Mouse (Mus musculus): Measurements from ENCODE around the gene Gm853. TPM values are rescaled to one million over a fixed set of nuclear protein-coding genes. Genes with fewer than 3 reads are reported as not detected.

The Gm853 gene
- polyA plus RNA-seq, 1 experiment from 2014 or later, result not detected

DNA sequence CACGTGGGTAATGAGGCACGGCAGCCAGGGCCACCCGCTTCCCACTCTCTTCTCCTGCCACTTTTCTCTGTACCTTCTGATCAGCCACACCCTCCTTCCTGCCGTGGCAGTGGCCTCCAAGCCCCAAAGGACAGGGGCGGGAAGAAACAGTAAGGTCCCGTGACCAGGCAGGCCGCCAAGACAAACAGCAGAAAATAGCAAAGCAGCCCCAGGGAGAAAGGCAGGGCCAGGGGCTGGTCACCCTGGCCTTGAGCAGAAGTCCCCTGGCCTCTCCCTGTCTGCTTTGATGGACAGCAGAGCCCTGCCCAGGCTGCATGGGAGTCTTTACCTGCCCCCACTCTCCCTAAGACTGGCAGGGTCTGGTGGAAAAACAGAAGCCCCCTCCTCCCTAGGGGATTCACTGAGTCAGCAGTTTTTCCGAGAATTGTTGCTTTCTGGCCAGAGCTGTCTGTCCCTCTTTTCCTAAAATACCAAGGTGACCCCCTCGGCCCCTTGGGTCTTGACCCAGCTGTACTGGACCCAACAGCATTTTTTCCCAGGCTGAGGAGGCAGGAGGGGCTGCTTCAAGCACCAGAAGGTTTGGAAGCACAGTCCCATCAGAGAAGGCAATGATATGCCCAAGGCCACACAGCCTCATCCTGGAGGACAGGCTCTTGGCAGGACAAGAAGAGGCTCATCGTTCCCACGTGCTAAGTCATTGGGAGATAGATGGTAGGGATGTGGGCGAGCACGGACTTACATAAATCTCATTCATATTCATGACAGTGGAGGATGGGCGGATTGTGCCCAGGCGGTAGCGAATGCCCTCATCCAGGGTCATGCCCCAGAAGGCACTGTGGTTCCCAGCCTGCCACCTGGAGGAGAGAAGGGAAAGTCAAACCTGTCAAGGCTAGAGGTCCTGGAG, 53.7 kb downstream of the Gm853 start:
- Histone ChIP-seq H3K4me2 (ENCODE audit: low read length) (peak overlapping the region; percentile 17), H3K27ac (replicated peaks; ENCODE audit: low read depth, low read length) (no peak overlapping the region), H3K4me3 (replicated peaks; ENCODE audit: low read depth, low read length) (no peak overlapping the region), H3K9ac (replicated peaks; ENCODE audit: low read length) (no peak overlapping the region), H3K27me3 (ENCODE audit: control insufficient read depth, insufficient read depth, low read length) (peaks cover 16% of the 10 kb centered on the region), H3K4me1 (ENCODE audit: control insufficient read depth, insufficient read depth, low read length) (peaks cover 12% of the 10 kb centered on the region), H3K36me3 (ENCODE audit: control insufficient read depth, insufficient read depth, low read length) (no peaks in the 10 kb centered on the region), H3K9me3 (ENCODE audit: control insufficient read depth, low read length) (no peaks in the 10 kb centered on the region)
- ATAC-seq (ENCODE audit: low FRiP score, low TSS enrichment) (no peak), DNase-seq (peak; percentile 55)
- 25% methylated on average over 16 of the region's 16 CpGs for WGBS

DNA sequence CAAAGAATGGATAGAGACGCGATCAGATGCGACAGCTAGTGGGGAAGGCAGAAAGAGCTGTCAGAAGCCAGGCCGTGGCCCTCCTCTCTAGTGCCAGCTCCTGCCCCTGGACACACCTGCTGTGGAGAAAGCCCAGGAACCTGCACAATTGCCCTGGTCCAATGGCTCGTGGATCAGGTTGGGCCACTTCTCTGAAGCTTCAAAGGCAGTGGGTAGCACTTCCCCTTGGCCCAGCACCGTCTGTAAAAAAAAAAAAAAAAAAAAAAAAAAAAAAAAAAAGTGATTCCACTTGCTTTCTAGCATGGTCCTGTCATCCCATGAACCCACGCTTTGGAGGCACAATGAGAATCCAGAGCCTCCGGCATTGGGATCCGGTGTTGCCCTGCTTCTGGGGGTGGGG, 54.4 kb downstream of the Gm853 start:
- no peak for ATAC-seq (ENCODE audit: low FRiP score, low TSS enrichment)
- H3K4me2 ChIP-seq (ENCODE audit: low read length), result peak overlapping the region; percentile 17
- no peak overlapping the region for H3K27ac ChIP-seq (replicated peaks; ENCODE audit: low read depth, low read length)
- H3K9ac ChIP-seq (replicated peaks; ENCODE audit: low read length), result no peak overlapping the region
- peaks cover 19% of the 10 kb centered on the region for H3K4me1 ChIP-seq (ENCODE audit: control insufficient read depth, insufficient read depth, low read length)
- no peak overlapping the region for H3K4me3 ChIP-seq (replicated peaks; ENCODE audit: low read depth, low read length)
- peaks cover 16% of the 10 kb centered on the region; the same call in 1 of the 2 replicates for H3K27me3 ChIP-seq (ENCODE audit: control insufficient read depth, insufficient read depth, low read length)
- H3K9me3 ChIP-seq (ENCODE audit: control insufficient read depth, low read length), result no peaks in the 10 kb centered on the region
- WGBS, result 46% methylated on average over 9 of the region's 9 CpGs
- H3K36me3 ChIP-seq (ENCODE audit: control insufficient read depth, insufficient read depth, low read length), result no peaks in the 10 kb centered on the region
- DNase-seq, result no peak

DNA sequence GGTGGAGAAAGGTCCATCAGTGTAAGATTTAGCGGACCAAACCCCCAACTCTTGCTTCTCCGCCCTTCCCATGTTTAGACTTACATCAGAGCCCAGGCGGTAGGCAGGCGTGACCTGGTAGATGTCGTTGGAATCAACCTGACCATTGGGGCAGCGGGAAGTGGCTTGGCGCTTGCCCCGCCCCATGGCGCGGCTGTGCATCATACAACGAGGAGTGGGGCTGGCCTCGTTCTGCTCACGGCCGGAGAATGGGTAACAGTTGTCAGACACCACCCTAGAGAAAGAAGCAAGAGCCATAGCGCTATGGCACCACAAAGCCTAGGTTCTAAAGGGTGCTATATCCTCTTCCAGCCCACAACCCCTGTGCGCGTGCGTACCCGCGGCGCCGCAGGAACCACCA, 54.9 kb downstream of the Gm853 start:
- peaks cover 16% of the 10 kb centered on the region; the same call in 1 of the 2 replicates for H3K27me3 ChIP-seq (ENCODE audit: control insufficient read depth, insufficient read depth, low read length)
- H3K9me3 ChIP-seq (ENCODE audit: control insufficient read depth, low read length), result no peaks in the 10 kb centered on the region
- no peak overlapping the region for H3K27ac ChIP-seq (replicated peaks; ENCODE audit: low read depth, low read length)
- 50% methylated on average over 22 of the region's 22 CpGs for WGBS
- ATAC-seq (ENCODE audit: low FRiP score, low TSS enrichment), result no peak
- no peak overlapping the region for H3K9ac ChIP-seq (replicated peaks; ENCODE audit: low read length)
- peak overlapping the region; percentile 13 for H3K4me2 ChIP-seq (ENCODE audit: low read length)
- no peaks in the 10 kb centered on the region for H3K36me3 ChIP-seq (ENCODE audit: control insufficient read depth, insufficient read depth, low read length)
- H3K4me1 ChIP-seq (ENCODE audit: control insufficient read depth, insufficient read depth, low read length), result peaks cover 19% of the 10 kb centered on the region
- DNase-seq, result no peak
- no peak overlapping the region for H3K4me3 ChIP-seq (replicated peaks; ENCODE audit: low read depth, low read length)

DNA sequence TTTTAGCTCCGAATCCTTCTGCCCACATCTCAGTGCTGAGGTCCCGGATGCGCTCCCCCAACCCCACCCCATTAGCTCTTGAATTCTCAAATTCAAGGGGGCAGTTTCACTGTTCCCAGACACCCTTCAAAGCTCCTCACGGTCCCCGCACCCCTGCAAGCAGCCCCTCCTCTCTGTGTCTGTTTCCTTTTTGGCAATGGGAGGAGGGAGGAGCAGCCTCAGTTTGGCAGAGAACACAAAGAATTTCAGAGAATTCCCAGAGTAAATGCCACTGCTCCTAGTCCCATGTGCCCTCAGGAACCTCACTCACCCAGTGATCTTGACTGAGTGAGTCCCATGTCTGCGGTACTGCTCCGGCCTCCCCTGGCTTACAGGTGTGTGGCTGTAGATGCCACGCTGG, 55.6 kb downstream of the Gm853 start:
- WGBS, result 76% methylated on average over 8 of the region's 8 CpGs
- ATAC-seq (ENCODE audit: low FRiP score, low TSS enrichment) (no peak), DNase-seq (no peak)
- no peak overlapping the region for H3K9ac ChIP-seq (replicated peaks; ENCODE audit: low read length)
- H3K36me3 ChIP-seq (ENCODE audit: control insufficient read depth, insufficient read depth, low read length), result no peaks in the 10 kb centered on the region
- no peak overlapping the region for H3K27ac ChIP-seq (replicated peaks; ENCODE audit: low read depth, low read length)
- peaks cover 19% of the 10 kb centered on the region for H3K4me1 ChIP-seq (ENCODE audit: control insufficient read depth, insufficient read depth, low read length)
- no peaks in the 10 kb centered on the region for H3K9me3 ChIP-seq (ENCODE audit: control insufficient read depth, low read length)
- no peak overlapping the region for H3K4me3 ChIP-seq (replicated peaks; ENCODE audit: low read depth, low read length)
- peaks cover 16% of the 10 kb centered on the region; the same call in 1 of the 2 replicates for H3K27me3 ChIP-seq (ENCODE audit: control insufficient read depth, insufficient read depth, low read length)
- no peak overlapping the region for H3K4me2 ChIP-seq (ENCODE audit: low read length)

- 80% methylated on average over 18 of the region's 18 CpGs for WGBS
- no peaks in the 10 kb centered on the region for H3K36me3 ChIP-seq (ENCODE audit: control insufficient read depth, insufficient read depth, low read length)
- no peak for DNase-seq
- H3K9me3 ChIP-seq (ENCODE audit: control insufficient read depth, low read length), result no peaks in the 10 kb centered on the region
- no peak overlapping the region for H3K9ac ChIP-seq (replicated peaks; ENCODE audit: low read length)
- H3K27ac ChIP-seq (replicated peaks; ENCODE audit: low read depth, low read length), result no peak overlapping the region
- no peak for ATAC-seq (ENCODE audit: low FRiP score, low TSS enrichment)
- no peak overlapping the region for H3K4me3 ChIP-seq (replicated peaks; ENCODE audit: low read depth, low read length)
- peaks cover 16% of the 10 kb centered on the region; the same call in 1 of the 2 replicates for H3K27me3 ChIP-seq (ENCODE audit: control insufficient read depth, insufficient read depth, low read length)
- no peak overlapping the region for H3K4me2 ChIP-seq (ENCODE audit: low read length)
- peaks cover 19% of the 10 kb centered on the region for H3K4me1 ChIP-seq (ENCODE audit: control insufficient read depth, insufficient read depth, low read length)
Observed at GRCm38 (mm10) chr4:130166061-130166460, 56.1 kb downstream of the Gm853 start.

DNA sequence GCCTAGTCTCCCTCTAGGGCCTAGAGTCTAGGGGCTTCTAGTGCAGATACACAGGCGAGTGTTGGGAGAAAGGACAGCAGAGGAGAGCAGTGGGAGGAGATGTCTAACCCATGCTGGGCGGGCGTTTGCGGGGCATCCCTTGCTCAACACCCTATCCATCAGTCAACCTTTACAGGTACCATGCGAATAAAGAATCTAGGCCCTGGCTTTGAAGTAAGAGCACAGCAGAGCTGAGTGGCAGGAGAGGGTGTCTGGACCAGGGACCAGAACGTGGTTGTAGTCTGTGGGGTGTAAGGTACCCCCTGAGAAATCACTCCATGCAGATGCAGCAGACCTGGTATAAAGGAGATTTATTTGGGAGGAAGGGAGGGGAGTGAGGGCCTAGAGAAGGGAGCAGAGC, 58.1 kb downstream of the Gm853 start:
- no peak overlapping the region for H3K4me3 ChIP-seq (replicated peaks; ENCODE audit: low read depth, low read length)
- H3K36me3 ChIP-seq (ENCODE audit: control insufficient read depth, insufficient read depth, low read length), result no peaks in the 10 kb centered on the region
- peaks cover 19% of the 10 kb centered on the region for H3K4me1 ChIP-seq (ENCODE audit: control insufficient read depth, insufficient read depth, low read length)
- 78% methylated on average over 6 of the region's 6 CpGs for WGBS
- H3K9me3 ChIP-seq (ENCODE audit: control insufficient read depth, low read length), result no peaks in the 10 kb centered on the region
- DNase-seq (no peak), ATAC-seq (ENCODE audit: low FRiP score, low TSS enrichment) (no peak)
- peaks cover 16% of the 10 kb centered on the region; the same call in 1 of the 2 replicates for H3K27me3 ChIP-seq (ENCODE audit: control insufficient read depth, insufficient read depth, low read length)
- H3K9ac ChIP-seq (replicated peaks; ENCODE audit: low read length), result no peak overlapping the region
- no peak overlapping the region for H3K27ac ChIP-seq (replicated peaks; ENCODE audit: low read depth, low read length)
- H3K4me2 ChIP-seq (ENCODE audit: low read length), result no peak overlapping the region

GRCm38 (mm10) chr4:130163391-130163861, 58.8 kb downstream of the Gm853 start:
- Histone ChIP-seq H3K27me3 (ENCODE audit: control insufficient read depth, insufficient read depth, low read length) (peaks cover 16% of the 10 kb centered on the region; the same call in 1 of the 2 replicates), H3K9me3 (ENCODE audit: control insufficient read depth, low read length) (no peaks in the 10 kb centered on the region), H3K4me3 (replicated peaks; ENCODE audit: low read depth, low read length) (no peak overlapping the region), H3K9ac (replicated peaks; ENCODE audit: low read length) (0 out of 2 replicates have a peak overlapping the region, but pooled peaks have one; percentile 16), H3K27ac (replicated peaks; ENCODE audit: low read depth, low read length) (no peak overlapping the region), H3K4me1 (ENCODE audit: control insufficient read depth, insufficient read depth, low read length) (peaks cover 19% of the 10 kb centered on the region), H3K36me3 (ENCODE audit: control insufficient read depth, insufficient read depth, low read length) (no peaks in the 10 kb centered on the region), H3K4me2 (ENCODE audit: low read length) (peak overlapping the region; percentile 16)
- DNase-seq (no peak), ATAC-seq (ENCODE audit: low FRiP score, low TSS enrichment) (no peak)
- 9% methylated on average over 20 of the region's 20 CpGs for WGBS

DNA sequence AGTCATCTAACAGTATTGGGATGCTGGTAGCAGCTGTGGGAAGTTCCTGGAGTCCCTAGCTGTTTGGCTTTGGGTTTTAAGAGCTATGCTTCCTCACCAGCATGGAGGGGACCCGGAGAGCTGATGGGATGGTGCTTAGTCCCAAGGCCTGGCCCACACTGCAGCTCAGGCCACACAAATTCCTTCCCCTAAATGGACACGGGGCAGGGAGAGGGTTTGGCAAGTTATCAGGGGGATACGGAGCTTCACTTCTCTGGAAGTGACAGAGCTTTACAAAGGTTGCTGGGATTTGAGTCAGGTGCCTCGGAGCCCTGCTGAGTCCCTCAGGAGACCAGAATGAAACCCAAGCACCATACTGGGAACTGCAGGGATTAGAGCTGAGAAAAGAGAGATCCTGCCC, 60.9 kb downstream of the Gm853 start:
- Histone ChIP-seq H3K27me3 (ENCODE audit: control insufficient read depth, insufficient read depth, low read length) (peaks cover 16% of the 10 kb centered on the region; the same call in 1 of the 2 replicates), H3K9me3 (ENCODE audit: control insufficient read depth, low read length) (no peaks in the 10 kb centered on the region), H3K4me3 (replicated peaks; ENCODE audit: low read depth, low read length) (no peak overlapping the region), H3K36me3 (ENCODE audit: control insufficient read depth, insufficient read depth, low read length) (no peaks in the 10 kb centered on the region), H3K4me2 (ENCODE audit: low read length) (no peak overlapping the region), H3K27ac (replicated peaks; ENCODE audit: low read depth, low read length) (no peak overlapping the region), H3K4me1 (ENCODE audit: control insufficient read depth, insufficient read depth, low read length) (peaks cover 10% of the 10 kb centered on the region), H3K9ac (replicated peaks; ENCODE audit: low read length) (no peak overlapping the region)
- no peak for ATAC-seq (ENCODE audit: low FRiP score, low TSS enrichment)
- WGBS, result 15% methylated on average over 4 of the region's 4 CpGs
- no peak for DNase-seq

All from midbrain, embryonic 14.5 days (tissue).